Mouse (Mus musculus): Measurements from ENCODE around the gene Obox1.
"Not testable (repeated sequence)": the region's sequence is repeated elsewhere in the genome, so short reads cannot be mapped to it uniquely, and the experiment has no call there.

The Obox1 gene
- long read RNA-seq, experiment 1, partial matches to known transcripts, result 0 of 1 reads
- long read RNA-seq, experiment 1, other reads (novel, unspliced or antisense), result 1 of 1 reads
- long read RNA-seq, experiment 2, result 0 reads

DNA sequence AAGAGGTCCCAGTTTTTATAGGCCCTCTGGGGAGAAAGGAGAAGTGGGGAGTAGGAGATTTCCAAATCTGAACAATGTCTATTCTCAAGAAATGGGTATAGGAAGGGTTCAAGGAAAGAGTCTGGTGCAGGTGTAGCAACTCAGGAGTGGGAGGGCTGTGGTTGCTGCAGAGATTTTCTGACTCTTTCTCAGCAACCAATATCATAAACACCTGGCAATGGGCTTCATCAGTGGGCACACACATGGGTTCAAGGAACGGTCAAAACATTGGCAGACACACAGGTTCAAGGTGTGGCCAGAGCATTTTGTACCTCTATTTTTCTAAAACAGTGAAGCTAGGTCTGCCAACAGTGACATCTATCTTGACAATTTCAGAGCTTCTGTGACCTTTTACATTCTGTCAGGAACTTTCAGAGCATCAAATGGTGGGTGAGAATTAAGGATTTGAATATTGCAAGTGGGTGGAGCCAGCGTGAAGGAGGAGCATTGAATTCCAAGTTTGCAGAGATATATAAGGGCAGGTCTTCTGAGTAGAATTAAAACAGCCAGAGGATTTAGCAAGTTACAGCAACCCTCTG, at the start of gene Obox1, which contains the start of gene Obox2:
TSS of gene Obox1 (plus strand) at position 528 of the 578 bp plus-strand sequence.
TSS of gene Obox2 (plus strand) at position 301 of the 578 bp plus-strand sequence.
- intact Hi-C loops (cut with DNase I), result not testable (repeated sequence)

DNA sequence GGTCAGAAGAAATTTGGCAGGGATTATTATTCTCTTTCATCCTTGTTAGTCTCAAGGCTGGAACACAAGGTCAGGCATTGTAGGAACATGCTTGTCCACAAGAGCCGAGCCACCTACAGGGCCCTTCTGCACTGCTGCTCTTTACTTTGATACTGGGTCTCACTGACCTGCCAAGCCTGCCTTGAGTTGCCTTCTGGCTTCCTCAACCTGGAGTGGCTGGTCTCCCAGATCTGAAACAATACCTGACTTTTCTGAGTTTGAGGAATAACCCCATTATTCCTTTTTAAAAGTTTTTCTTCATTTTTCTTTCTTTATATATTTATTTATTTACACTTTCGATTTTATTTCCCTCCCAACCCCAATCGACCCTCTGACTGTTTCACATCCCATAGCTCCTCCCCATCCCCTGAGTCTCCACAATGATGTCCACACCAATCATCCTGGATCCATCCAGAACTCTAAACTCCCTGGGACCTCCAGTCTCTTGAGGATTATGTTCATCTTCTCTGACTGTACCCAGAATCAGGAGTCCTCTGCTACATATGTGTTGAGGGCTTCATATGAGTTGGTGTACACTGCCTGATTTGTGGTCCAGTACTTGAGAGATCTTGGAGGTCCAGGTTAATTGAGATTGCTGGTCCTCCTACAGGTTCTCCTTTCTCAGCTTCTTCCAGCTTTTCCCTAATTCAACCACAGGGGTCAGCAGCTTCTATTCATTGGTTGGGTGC, 10.6 kb downstream of the Obox1 start:
- intact Hi-C loops (cut with DNase I), result not testable (repeated sequence)

DNA sequence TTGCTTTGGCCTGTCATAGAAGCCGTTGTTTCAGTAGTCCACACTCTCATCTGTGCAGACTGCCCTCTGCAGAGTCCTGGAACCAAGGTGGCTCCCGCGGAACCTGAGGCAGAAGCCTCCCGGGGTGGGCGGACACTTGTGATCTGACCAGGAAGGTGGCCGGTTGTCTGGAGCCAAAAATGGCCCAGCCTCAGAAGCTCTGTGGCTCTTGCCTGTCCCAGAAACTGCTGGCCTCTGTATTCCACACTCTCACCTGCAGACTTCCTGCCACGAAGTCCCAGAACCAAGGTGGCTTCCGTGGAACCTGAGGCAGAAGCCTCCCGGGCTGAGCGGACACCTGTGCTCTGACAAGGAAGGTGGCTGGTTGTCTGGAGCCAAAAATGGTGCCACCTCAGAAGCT, 18.1 kb downstream of the Obox1 start:
- intact Hi-C loops (cut with DNase I), result not testable (repeated sequence)

DNA sequence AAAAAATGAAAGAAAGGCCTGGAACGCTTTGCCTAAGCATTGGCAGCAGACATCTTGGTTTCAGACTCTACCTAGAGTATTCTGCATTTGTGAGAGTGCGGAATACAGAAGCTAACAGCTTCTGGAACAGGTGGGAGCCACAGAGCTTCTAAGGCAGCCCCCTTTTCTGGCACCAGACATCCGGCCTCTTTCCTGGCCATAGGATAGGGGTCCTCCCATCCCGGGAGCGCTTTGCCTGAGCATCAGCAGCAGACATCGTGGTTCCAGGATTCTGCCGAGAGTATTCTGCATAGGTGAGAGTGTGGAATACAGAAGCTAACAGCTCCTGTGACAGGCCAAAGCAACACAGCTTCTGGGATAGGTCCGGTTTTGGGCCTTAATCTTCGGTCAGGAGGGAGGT, 29.3 kb downstream of the Obox1 start:
- intact Hi-C loops (cut with DNase I), result not testable (repeated sequence)

DNA sequence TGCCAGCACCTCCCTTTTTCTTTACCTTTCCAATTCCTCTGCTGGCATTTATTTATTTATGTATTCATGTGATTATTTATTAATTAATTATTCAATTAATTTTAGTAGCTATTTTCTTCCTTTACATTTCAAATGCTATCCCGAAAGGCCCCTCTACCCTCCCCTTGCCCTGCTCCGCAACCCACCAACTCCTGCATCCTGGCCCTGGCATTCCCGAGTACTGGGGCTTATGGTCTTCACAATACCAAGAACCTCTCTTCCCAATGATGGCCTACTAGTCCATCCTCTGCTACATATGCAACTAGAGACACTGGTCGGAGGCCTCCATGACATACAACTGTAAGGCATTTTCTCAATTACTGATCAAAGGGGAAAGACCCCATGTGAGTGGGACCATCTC, 36.8 kb downstream of the Obox1 start:
- intact Hi-C loops (cut with DNase I), result not testable (repeated sequence)

DNA sequence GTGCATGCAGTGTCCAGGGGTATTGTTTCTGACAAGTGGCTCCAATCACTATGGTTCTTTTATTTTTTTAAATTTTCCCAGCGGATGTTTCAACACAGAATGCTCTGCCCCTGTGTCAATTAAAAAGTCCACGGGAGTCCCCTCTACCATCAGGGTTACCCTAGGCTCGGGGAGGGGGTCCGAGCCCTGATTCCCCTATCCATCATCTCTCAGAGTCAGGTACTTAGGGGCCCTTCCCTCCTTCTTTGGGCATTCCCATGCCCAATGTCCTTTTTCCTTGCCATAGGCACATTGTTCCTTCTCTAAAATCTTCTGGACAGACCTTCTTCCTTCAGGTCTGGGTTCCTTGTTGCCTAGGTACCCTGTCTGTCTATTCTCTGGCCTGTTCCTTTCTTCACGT, 120.7 kb downstream of the Obox1 start:
- intact Hi-C loops (cut with DNase I), result not testable (repeated sequence)

Data from adrenal gland (tissue).